Mouse (Mus musculus) frontal cortex, adult (tissue): Measurements from ENCODE around the gene Kng1.
"Not testable (repeated sequence)": the region's sequence is repeated elsewhere in the genome, so short reads cannot be mapped to it uniquely, and the experiment has no call there.

Experiments used
- ATAC-seq: cut with Nextera tagmentation; 2 replicates; pipeline ENCODE4 v1.9.2; 2017; ENCODE audit warnings: mild to moderate bottlenecking, moderate library complexity, mixed read lengths; ENCODE audit not compliant: low TSS enrichment

The Kng1 gene

GRCm38 (mm10) chr16:23094136-23094535 is 36.5 kb downstream of the Kng1 start:
- no peak for ATAC-seq

GRCm38 (mm10) chr16:23095581-23095980 is 37.9 kb downstream of the Kng1 start:
- ATAC-seq = not testable (repeated sequence)

GRCm38 (mm10) chr16:23096886-23097285 is 39.2 kb downstream of the Kng1 start:
- not testable (repeated sequence) for ATAC-seq

GRCm38 (mm10) chr16:23097290-23098104 is 39.8 kb downstream of the Kng1 start:
- peak; percentile 87 for ATAC-seq

- ATAC-seq = not testable (repeated sequence)
These were observed 40.4 kb downstream of the Kng1 start for GRCm38 (mm10) chr16:23098105-23098452.

GRCm38 (mm10) chr16:23099632-23100031 is 42.0 kb downstream of the Kng1 start:
- peak; percentile 33; the same call in 1 of the 2 replicates for ATAC-seq

- peak; percentile 66 for ATAC-seq
These were observed 42.5 kb downstream of the Kng1 start for GRCm38 (mm10) chr16:23100099-23100575.

GRCm38 (mm10) chr16:23100613-23101012 is 42.9 kb downstream of the Kng1 start:
- ATAC-seq = no peak

GRCm38 (mm10) chr16:23102340-23103037 is 44.8 kb downstream of the Kng1 start:
- ATAC-seq = no peak

- no peak for ATAC-seq
These were observed 45.5 kb downstream of the Kng1 start for GRCm38 (mm10) chr16:23103038-23103745.

GRCm38 (mm10) chr16:23103841-23104240 is 46.2 kb downstream of the Kng1 start:
- ATAC-seq = no peak

- ATAC-seq = no peak
These were observed 48.5 kb downstream of the Kng1 start for GRCm38 (mm10) chr16:23106121-23106520.

- peak; percentile 90 for ATAC-seq
These were observed 49.7 kb downstream of the Kng1 start, which contains the start of gene Eif4a2 for GRCm38 (mm10) chr16:23107231-23107942. Gene Eif4a2 (plus strand): TSS chr16:23107444.

- peak; percentile 90 for ATAC-seq
These were observed 50.5 kb downstream of the Kng1 start for GRCm38 (mm10) chr16:23107946-23108759.

- ATAC-seq = no peak
These were observed 51.3 kb downstream of the Kng1 start for GRCm38 (mm10) chr16:23108943-23109342.

GRCm38 (mm10) chr16:23109350-23110280 is 52.0 kb downstream of the Kng1 start:
- ATAC-seq = no peak

GRCm38 (mm10) chr16:23112348-23112747 is 54.7 kb downstream of the Kng1 start:
- no peak for ATAC-seq

GRCm38 (mm10) chr16:23112861-23113435 is 55.3 kb downstream of the Kng1 start:
- no peak for ATAC-seq

- no peak for ATAC-seq
These were observed 56.2 kb downstream of the Kng1 start for GRCm38 (mm10) chr16:23113903-23114302.
